Mouse (Mus musculus): Measurements from ENCODE around the gene Peg10. TPM values are rescaled to one million over a fixed set of nuclear protein-coding genes. Genes with fewer than 3 reads are reported as not detected.
"Not testable (repeated sequence)": the region's sequence is repeated elsewhere in the genome, so short reads cannot be mapped to it uniquely, and the experiment has no call there.

Gene Peg10
- polyA plus RNA-seq, 1 experiment from 2014 or later: 2.6 TPM

DNA sequence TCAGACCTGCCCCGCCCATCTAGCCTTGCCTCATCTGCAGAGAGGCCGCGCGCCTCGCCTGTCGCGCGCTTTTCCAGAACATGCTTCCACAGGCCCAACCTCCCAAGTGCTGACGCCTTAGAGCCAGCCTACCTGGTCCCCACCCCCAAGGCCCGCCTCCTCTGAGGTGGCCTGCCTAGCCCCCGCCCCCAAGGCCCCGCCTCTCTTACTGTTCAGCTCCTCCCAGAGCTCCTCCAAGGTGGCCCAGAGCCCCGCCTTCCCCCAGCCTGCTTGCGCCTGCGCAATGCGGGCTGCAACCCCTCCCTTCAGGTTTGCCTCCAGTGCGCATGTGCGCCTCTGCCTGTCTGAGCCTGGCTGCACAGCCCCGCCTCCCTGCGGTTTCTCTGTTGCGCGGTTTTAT is 2.0 kb downstream of the Peg10 start:
- Histone ChIP-seq H3K9me3 (peaks cover 29% of the 10 kb centered on the region), H3K4me2 (peak overlapping the region; percentile 77), H3K9ac (no peak overlapping the region), H3K4me3 (peak overlapping the region; percentile 61), H3K27me3 (replicated peaks) (no peaks in the 10 kb centered on the region), H3K4me1 (peaks cover under 1% of the 10 kb centered on the region; the same call in 1 of the 2 replicates), H3K27ac (replicated peaks) (no peak overlapping the region), H3K36me3 (no peaks in the 10 kb centered on the region)
- WGBS: 46% methylated on average over 22 of the region's 22 CpGs
- ATAC-seq (ENCODE audit: extremely low read depth, insufficient number of reproducible peaks, low FRiP score, low TSS enrichment): peak; percentile 91

DNA sequence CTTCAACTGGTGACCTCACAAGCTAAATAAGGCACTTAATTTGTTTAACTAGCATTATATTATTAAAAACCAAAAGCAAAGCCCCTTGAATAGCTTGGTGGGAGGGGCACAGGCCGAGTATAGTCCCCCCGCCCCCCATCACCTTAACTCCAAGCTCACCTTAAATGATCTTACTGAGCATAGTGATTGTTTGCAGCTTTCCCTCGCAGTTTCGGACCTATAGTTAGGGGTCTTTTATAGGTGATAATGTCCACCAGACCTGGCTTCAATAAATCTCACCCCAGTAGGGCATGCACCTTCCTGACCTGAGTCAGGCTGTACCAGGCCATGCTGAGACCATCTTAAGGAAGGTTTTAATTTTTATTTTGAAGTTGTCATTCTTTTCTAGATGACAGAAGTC is 4.2 kb downstream of the Peg10 start:
- peaks cover 36% of the 10 kb centered on the region for H3K9me3 ChIP-seq
- H3K36me3 ChIP-seq: peaks cover 16% of the 10 kb centered on the region
- 71% methylated on average over 4 of the region's 4 CpGs for WGBS
- H3K27me3 ChIP-seq (replicated peaks): no peaks in the 10 kb centered on the region
- no peaks in the 10 kb centered on the region for H3K4me1 ChIP-seq
- no peak overlapping the region for H3K4me2 ChIP-seq
- H3K4me3 ChIP-seq: no peak overlapping the region
- H3K9ac ChIP-seq: no peak overlapping the region
- ATAC-seq (ENCODE audit: extremely low read depth, insufficient number of reproducible peaks, low FRiP score, low TSS enrichment): no peak
- H3K27ac ChIP-seq (replicated peaks): no peak overlapping the region

- no peak overlapping the region for H3K27ac ChIP-seq (replicated peaks)
- ATAC-seq (ENCODE audit: extremely low read depth, insufficient number of reproducible peaks, low FRiP score, low TSS enrichment): no peak
- no peaks in the 10 kb centered on the region for H3K4me1 ChIP-seq
- WGBS: 86% methylated on average over 10 of the region's 10 CpGs
- no peaks in the 10 kb centered on the region for H3K27me3 ChIP-seq (replicated peaks)
- peaks cover 8% of the 10 kb centered on the region; the same call in 1 of the 2 replicates for H3K9me3 ChIP-seq
- no peak overlapping the region for H3K4me3 ChIP-seq
- H3K9ac ChIP-seq: no peak overlapping the region
- H3K4me2 ChIP-seq: no peak overlapping the region
- H3K36me3 ChIP-seq: peaks cover 16% of the 10 kb centered on the region
Measured at GRCm38 (mm10) chr6:4754286-4754685, 7.2 kb downstream of the Peg10 start.

DNA sequence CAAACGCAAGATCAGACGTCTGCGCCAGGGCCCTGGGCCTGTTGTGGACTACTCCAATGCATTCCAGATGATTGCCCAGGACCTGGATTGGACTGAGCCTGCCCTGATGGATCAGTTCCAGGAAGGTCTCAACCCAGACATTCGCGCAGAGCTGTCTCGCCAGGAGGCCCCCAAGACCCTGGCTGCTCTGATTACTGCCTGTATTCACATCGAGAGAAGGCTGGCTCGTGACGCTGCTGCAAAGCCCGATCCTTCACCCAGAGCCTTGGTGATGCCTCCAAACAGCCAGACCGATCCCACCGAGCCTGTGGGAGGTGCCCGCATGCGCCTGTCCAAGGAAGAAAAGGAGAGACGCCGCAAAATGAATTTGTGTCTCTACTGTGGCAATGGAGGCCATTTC is 7.8 kb downstream of the Peg10 start:
- Histone ChIP-seq H3K9me3 (peaks cover 8% of the 10 kb centered on the region; the same call in 1 of the 2 replicates), H3K27ac (replicated peaks) (no peak overlapping the region), H3K9ac (no peak overlapping the region), H3K27me3 (replicated peaks) (no peaks in the 10 kb centered on the region), H3K4me1 (no peaks in the 10 kb centered on the region), H3K36me3 (peaks cover 16% of the 10 kb centered on the region), H3K4me2 (no peak overlapping the region), H3K4me3 (no peak overlapping the region)
- ATAC-seq (ENCODE audit: extremely low read depth, insufficient number of reproducible peaks, low FRiP score, low TSS enrichment): no peak
- WGBS: 85% methylated on average over 16 of the region's 16 CpGs

- H3K4me1 ChIP-seq; ATAC-seq (ENCODE audit: extremely low read depth, insufficient number of reproducible peaks, low FRiP score, low TSS enrichment); H3K27me3 ChIP-seq (replicated peaks); H3K4me2 ChIP-seq; H3K9me3 ChIP-seq; H3K27ac ChIP-seq (replicated peaks); H3K4me3 ChIP-seq; H3K9ac ChIP-seq; H3K36me3 ChIP-seq: not testable (repeated sequence)
- WGBS: 37% methylated on average over 3 of the region's 3 CpGs
Measured at GRCm38 (mm10) chr6:4761415-4762142, 14.5 kb downstream of the Peg10 start.

- no peak overlapping the region for H3K4me2 ChIP-seq
- WGBS: 45% methylated on average over 2 of the region's 2 CpGs
- H3K36me3 ChIP-seq: no peaks in the 10 kb centered on the region
- no peaks in the 10 kb centered on the region for H3K9me3 ChIP-seq
- no peak overlapping the region for H3K27ac ChIP-seq (replicated peaks)
- H3K27me3 ChIP-seq (replicated peaks): no peaks in the 10 kb centered on the region
- no peaks in the 10 kb centered on the region for H3K4me1 ChIP-seq
- ATAC-seq (ENCODE audit: extremely low read depth, insufficient number of reproducible peaks, low FRiP score, low TSS enrichment): peak; percentile 97
- H3K9ac ChIP-seq: no peak overlapping the region
- no peak overlapping the region for H3K4me3 ChIP-seq
Measured at GRCm38 (mm10) chr6:4762252-4762651, 15.1 kb downstream of the Peg10 start.

DNA sequence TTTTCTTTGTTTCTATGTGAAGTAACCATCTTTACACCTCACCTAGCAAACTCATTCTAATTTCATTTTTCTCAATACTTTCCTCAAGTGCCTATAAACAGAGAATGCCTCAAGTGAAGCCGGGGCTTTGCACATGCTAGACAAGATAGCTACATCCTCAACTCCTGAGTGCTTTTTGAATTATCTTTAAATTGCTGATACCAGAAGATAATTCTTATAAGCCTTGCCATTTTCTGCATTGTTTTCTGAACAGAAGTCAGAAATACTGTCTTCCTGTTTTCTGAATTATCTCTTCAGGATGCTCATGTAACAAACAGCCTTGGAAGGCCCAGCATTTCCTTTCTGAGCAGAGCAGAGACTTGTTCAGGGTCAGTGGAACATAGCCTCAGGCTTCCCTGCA is 49.2 kb downstream of the Peg10 start:
- no peak overlapping the region for H3K4me3 ChIP-seq

DNA sequence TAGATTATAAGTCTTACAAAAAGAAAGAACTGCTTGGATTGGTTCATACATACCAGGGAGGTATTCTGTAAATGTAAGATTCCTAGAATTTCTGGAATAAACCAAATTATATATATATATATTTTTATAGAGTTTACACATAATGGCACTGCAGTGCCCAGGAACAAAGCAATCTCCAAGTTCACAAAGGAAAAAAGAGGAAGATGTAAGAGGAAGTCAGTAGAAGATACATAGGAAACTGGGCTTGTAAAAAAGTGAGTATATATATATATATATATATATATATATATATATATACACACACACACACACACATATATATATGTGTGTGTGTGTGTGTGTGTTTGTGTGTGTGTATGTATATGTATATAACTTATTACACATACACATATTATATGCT is 50.2 kb downstream of the Peg10 start:
- not testable (repeated sequence) for H3K4me3 ChIP-seq; ATAC-seq (ENCODE audit: extremely low read depth, insufficient number of reproducible peaks, low FRiP score, low TSS enrichment); H3K9ac ChIP-seq; H3K4me1 ChIP-seq; H3K27me3 ChIP-seq (replicated peaks); H3K36me3 ChIP-seq; H3K4me2 ChIP-seq; H3K27ac ChIP-seq (replicated peaks); H3K9me3 ChIP-seq

More for the DNA sequence above, 49.2 kb downstream of the Peg10 start:
- 56% methylated on average over 1 of the region's 1 CpGs for WGBS
- no peaks in the 10 kb centered on the region for H3K36me3 ChIP-seq
- H3K4me1 ChIP-seq: no peaks in the 10 kb centered on the region
- H3K9ac ChIP-seq: no peak overlapping the region
- no peak overlapping the region for H3K27ac ChIP-seq (replicated peaks)
- no peaks in the 10 kb centered on the region for H3K9me3 ChIP-seq
- no peak overlapping the region for H3K4me2 ChIP-seq
- H3K27me3 ChIP-seq (replicated peaks): no peaks in the 10 kb centered on the region
- no peak for ATAC-seq (ENCODE audit: extremely low read depth, insufficient number of reproducible peaks, low FRiP score, low TSS enrichment)

- no peak for ATAC-seq (ENCODE audit: extremely low read depth, insufficient number of reproducible peaks, low FRiP score, low TSS enrichment)
- H3K4me1 ChIP-seq: no peaks in the 10 kb centered on the region
- H3K27ac ChIP-seq (replicated peaks): peak overlapping the region; percentile 67
- no peaks in the 10 kb centered on the region for H3K27me3 ChIP-seq (replicated peaks)
- H3K4me2 ChIP-seq: no peak overlapping the region
- WGBS: 34% methylated on average over 2 of the region's 2 CpGs
- H3K9me3 ChIP-seq: no peaks in the 10 kb centered on the region
- no peak overlapping the region for H3K4me3 ChIP-seq
- no peaks in the 10 kb centered on the region for H3K36me3 ChIP-seq
- no peak overlapping the region for H3K9ac ChIP-seq
Measured at GRCm38 (mm10) chr6:4798382-4798781, 51.3 kb downstream of the Peg10 start.

DNA sequence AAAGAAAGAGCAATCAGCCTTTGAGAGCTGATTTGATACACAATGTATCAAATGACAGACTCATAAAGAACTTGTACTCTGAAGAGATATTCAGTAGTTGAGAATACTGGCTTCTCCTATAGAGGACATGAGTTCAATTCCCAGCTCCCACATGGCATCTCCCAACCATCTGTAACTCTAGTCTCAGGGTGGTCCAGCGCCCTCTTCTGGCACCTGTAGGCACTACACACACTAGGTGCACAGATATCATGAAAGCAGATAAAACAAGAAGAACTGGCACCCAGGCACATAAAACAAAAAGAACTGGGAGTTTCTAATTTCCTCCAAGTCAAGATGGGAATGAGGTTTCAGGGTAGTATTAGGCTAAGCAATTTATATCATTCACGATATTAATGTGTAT is 52.3 kb downstream of the Peg10 start:
- Histone ChIP-seq H3K36me3 (no peaks in the 10 kb centered on the region), H3K4me2 (no peak overlapping the region), H3K9me3 (no peaks in the 10 kb centered on the region), H3K9ac (no peak overlapping the region), H3K4me3 (no peak overlapping the region), H3K4me1 (no peaks in the 10 kb centered on the region), H3K27me3 (replicated peaks) (no peaks in the 10 kb centered on the region), H3K27ac (replicated peaks) (no peak overlapping the region)
- 63% methylated on average over 2 of the region's 2 CpGs for WGBS
- ATAC-seq (ENCODE audit: extremely low read depth, insufficient number of reproducible peaks, low FRiP score, low TSS enrichment): no peak

GRCm38 (mm10) chr6:4806981-4807380 is 59.9 kb downstream of the Peg10 start:
- WGBS: 77% methylated on average over 12 of the region's 12 CpGs
- Histone ChIP-seq H3K9me3 (no peaks in the 10 kb centered on the region), H3K9ac (no peak overlapping the region), H3K4me3 (no peak overlapping the region), H3K36me3 (no peaks in the 10 kb centered on the region), H3K4me1 (0 out of 2 replicates have a peak, but pooled peaks cover 5% of the 10 kb centered on the region), H3K4me2 (no peak overlapping the region), H3K27me3 (replicated peaks) (no peaks in the 10 kb centered on the region), H3K27ac (replicated peaks) (no peak overlapping the region)
- ATAC-seq (ENCODE audit: extremely low read depth, insufficient number of reproducible peaks, low FRiP score, low TSS enrichment): no peak
